Mouse (Mus musculus): ENCODE data around the gene Lzts3. TPM values are rescaled to one million over a fixed set of nuclear protein-coding genes. Genes with fewer than 3 reads are reported as not detected.

Lzts3 gene
- total and polyA plus RNA-seq, 3 experiments: 1.9 to 4.5 TPM; not detected in 1

DNA sequence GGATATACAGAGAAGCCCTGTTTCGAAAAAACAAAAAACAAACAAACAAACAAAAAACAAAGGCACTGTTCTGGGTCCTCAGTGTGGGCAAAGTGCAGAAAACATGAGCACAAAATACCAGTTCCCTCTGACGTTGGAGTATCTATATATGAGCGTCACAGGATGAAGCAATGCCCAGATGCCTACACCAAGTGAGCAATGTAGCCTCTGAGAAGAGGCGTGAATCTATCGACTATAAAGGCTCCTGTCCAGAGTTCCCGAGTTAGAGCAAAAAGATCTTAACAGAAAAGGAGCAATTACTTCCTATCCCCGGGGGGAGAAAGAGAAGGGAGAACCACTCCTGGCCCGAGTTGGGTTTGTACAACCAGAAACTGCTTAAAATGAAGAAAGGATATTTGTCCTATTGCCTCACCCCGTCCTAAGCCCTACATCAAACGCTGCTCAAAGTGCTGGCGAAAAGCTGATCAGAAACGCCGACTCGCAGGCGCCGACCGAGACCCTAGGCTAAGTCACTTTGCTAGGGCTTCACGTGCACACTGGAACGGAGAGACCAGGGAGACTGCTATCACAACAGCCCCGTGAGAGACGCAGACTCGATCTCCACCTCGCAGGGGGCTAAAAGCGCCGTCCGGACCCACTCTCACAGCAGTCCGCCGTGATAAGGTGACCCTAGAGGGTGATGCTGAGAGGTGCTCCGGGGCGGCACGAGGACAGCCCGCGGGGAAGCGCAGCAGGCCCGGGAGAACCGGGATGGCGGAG is 13.3 kb downstream of the Lzts3 start:
- TF ChIP-seq MXI1 (IDR thresholded peaks at IDR 0.05; ENCODE audit: low read depth, low read length) (peak; percentile 75; the same call in 1 of the 2 replicates), MAX (IDR thresholded peaks at IDR 0.05; ENCODE audit: low read length) (peak; percentile 63), BHLHE40 (IDR thresholded peaks at IDR 0.05; ENCODE audit: borderline replicate concordance, low read depth, low read length) (0 out of 2 replicates have a peak, but pooled peaks have one; percentile 33), ELF1 (IDR thresholded peaks at IDR 0.05; ENCODE audit: low read depth, low read length) (no peak)
- Histone ChIP-seq H3K36me3 (ENCODE audit: control insufficient read depth in 1 of 2, insufficient read depth in 2 of 2, low read length in 2 of 2) (peaks cover 13 to 18% of the 10 kb centered on the region in 2 experiments), H3K9ac (ENCODE audit: control insufficient read depth, low read depth, low read length, poor library complexity, severe bottlenecking) (peak overlapping the region; percentile 94), H3K4me3 (ENCODE audit: control insufficient read depth in 1 of 2, insufficient read depth in 1 of 2, low read depth in 2 of 2, low read length in 2 of 2) (peak overlapping the region; percentile 92 to 99), H3K9me3 (replicated peaks; ENCODE audit: insufficient read depth, low read length) (no peaks in the 10 kb centered on the region), H3K4me1 (ENCODE audit: control insufficient read depth in 1 of 2, insufficient read depth in 2 of 2, low read length in 2 of 2) (peaks cover 0 to 13% of the 10 kb centered on the region in 2 experiments; a peak in 2 of 4 replicates), H3K79me2 (ENCODE audit: control insufficient read depth, insufficient read depth, low read length, poor library complexity) (peaks cover 34% of the 10 kb centered on the region), H3K27ac (ENCODE audit: control insufficient read depth, low read depth, low read length) (peak overlapping the region; percentile 61), H3K27me3 (ENCODE audit: control insufficient read depth in 1 of 2, insufficient read depth in 2 of 2, low read length in 2 of 2) (no peaks in the 10 kb centered on the region)
- DNase-seq (ENCODE audit: low read depth, low spot score): no peak

DNA sequence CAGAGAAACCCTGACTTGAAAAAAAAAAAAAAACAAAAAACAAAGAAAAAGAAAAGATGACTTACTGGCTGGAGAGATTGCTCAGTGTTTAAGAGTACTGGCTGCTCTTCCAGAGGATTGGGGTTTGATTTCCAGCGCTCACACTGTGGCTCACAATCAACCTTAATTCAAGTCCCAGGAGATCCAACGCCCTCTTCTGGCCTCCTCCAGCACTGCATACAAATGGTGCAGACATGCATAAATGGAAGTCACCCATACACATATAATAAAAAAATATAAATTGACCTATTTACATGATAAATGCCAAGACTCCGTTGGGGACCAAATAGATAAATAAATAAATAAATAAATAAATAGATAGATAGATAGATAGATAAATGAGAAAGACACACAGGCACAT is 14.2 kb downstream of the Lzts3 start:
- TF ChIP-seq ZNF384 (IDR thresholded peaks at IDR 0.05; ENCODE audit: low read depth, low read length): peak; percentile 30; the same call in 1 of the 2 replicates
- TF ChIP-seq JUND (IDR thresholded peaks at IDR 0.05; ENCODE audit: low read depth, low read length): no peak
- peak; percentile 3; the same call in 1 of the 2 replicates for TF ChIP-seq SIN3A (IDR thresholded peaks at IDR 0.05; ENCODE audit: low read length)
- 0 out of 2 replicates have a peak, but pooled peaks have one; percentile 21 for TF ChIP-seq SMC3 (IDR thresholded peaks at IDR 0.05; ENCODE audit: low read depth, low read length)
- TF ChIP-seq CTCF (IDR thresholded peaks at IDR 0.05 in 2 of 3, conservative IDR thresholded peaks at IDR 0.05 in 1 of 3; ENCODE audit: control insufficient read depth in 1 of 3, insufficient read depth in 1 of 3, low read depth in 2 of 3, low read length in 3 of 3, poor library complexity in 1 of 3, severe bottlenecking in 1 of 3): peak; percentile 37 to 52 (median 46)
- TF ChIP-seq TBP (IDR thresholded peaks at IDR 0.05; ENCODE audit: low read depth, low read length): no peak
- no peak for TF ChIP-seq MAFK (IDR thresholded peaks at IDR 0.05; ENCODE audit: borderline replicate concordance, low read depth, low read length)
- Histone ChIP-seq H3K9me3 (replicated peaks; ENCODE audit: insufficient read depth, low read length) (no peaks in the 10 kb centered on the region), H3K27me3 (ENCODE audit: control insufficient read depth in 1 of 2, insufficient read depth in 2 of 2, low read length in 2 of 2) (no peaks in the 10 kb centered on the region), H3K79me2 (ENCODE audit: control insufficient read depth, insufficient read depth, low read length, poor library complexity) (peaks cover 35% of the 10 kb centered on the region), H3K36me3 (ENCODE audit: control insufficient read depth in 1 of 2, insufficient read depth in 2 of 2, low read length in 2 of 2) (peaks cover 17 to 18% of the 10 kb centered on the region in 2 experiments), H3K9ac (ENCODE audit: control insufficient read depth, low read depth, low read length, poor library complexity, severe bottlenecking) (peak overlapping the region; percentile 94), H3K27ac (ENCODE audit: control insufficient read depth, low read depth, low read length) (no peak overlapping the region), H3K4me1 (ENCODE audit: control insufficient read depth in 1 of 2, insufficient read depth in 2 of 2, low read length in 2 of 2) (peaks cover 0 to 13% of the 10 kb centered on the region in 2 experiments; a peak in 2 of 4 replicates), H3K4me3 (ENCODE audit: control insufficient read depth in 1 of 2, insufficient read depth in 1 of 2, low read depth in 2 of 2, low read length in 2 of 2) (peak overlapping the region; percentile 92 to 99; a peak in 3 of 4 replicates)
- DNase-seq (ENCODE audit: low read depth, low spot score): peak; percentile 69

DNA sequence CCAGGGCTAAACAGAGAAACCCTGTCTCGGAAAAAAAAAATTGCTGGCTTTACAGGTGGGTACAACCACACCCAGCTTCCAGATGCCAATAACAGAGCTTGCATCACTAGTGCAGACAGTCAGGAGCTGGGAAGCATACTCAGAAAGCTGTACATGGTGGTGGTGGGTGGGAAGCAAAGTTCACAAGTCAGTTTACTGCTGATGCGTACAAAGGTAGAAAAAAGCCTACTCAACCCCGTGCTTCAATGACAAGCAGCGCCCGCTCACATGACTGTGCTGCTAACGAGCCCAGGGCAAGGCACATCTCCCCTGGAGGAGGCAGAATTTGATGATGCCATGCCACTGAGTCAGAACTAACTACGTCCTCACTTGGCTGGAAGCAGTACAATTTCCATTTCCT is 23.6 kb downstream of the Lzts3 start:
- no peak overlapping the region for H3K27ac ChIP-seq (ENCODE audit: control insufficient read depth, low read depth, low read length)
- H3K4me1 ChIP-seq (ENCODE audit: control insufficient read depth in 1 of 2, insufficient read depth in 2 of 2, low read length in 2 of 2): no peaks in the 10 kb centered on the region
- H3K4me3 ChIP-seq (ENCODE audit: control insufficient read depth in 1 of 2, insufficient read depth in 1 of 2, low read depth in 2 of 2, low read length in 2 of 2): no peak overlapping the region
- DNase-seq (ENCODE audit: low read depth, low spot score): no peak
- peaks cover 0 to 31% of the 10 kb centered on the region in 2 experiments; a peak in 2 of 4 replicates for H3K36me3 ChIP-seq (ENCODE audit: control insufficient read depth in 1 of 2, insufficient read depth in 2 of 2, low read length in 2 of 2)
- no peaks in the 10 kb centered on the region for H3K9me3 ChIP-seq (replicated peaks; ENCODE audit: insufficient read depth, low read length)
- TF ChIP-seq ZMIZ1 (IDR thresholded peaks at IDR 0.05; ENCODE audit: low read depth, low read length): no peak
- TF ChIP-seq UBTF (IDR thresholded peaks at IDR 0.05; ENCODE audit: borderline replicate concordance, insufficient read depth, low read depth, low read length): no peak
- no peak for TF ChIP-seq ZKSCAN1 (IDR thresholded peaks at IDR 0.05; ENCODE audit: low read depth, low read length)
- TF ChIP-seq MEF2A (IDR thresholded peaks at IDR 0.05; ENCODE audit: extremely low read depth, insufficient replicate concordance, low read depth, low read length, poor library complexity, severe bottlenecking): no peak
- TF ChIP-seq CTCF (IDR thresholded peaks at IDR 0.05 in 2 of 3, conservative IDR thresholded peaks at IDR 0.05 in 1 of 3; ENCODE audit: control insufficient read depth in 1 of 3, insufficient read depth in 1 of 3, low read depth in 2 of 3, low read length in 3 of 3, poor library complexity in 1 of 3, severe bottlenecking in 1 of 3): no peak
- no peak for TF ChIP-seq JUND (IDR thresholded peaks at IDR 0.05; ENCODE audit: low read depth, low read length)
- TF ChIP-seq NELFE (IDR thresholded peaks at IDR 0.05; ENCODE audit: low read depth, low read length): no peak
- no peak for TF ChIP-seq USF1 (IDR thresholded peaks at IDR 0.05; ENCODE audit: low read depth, low read length)
- TF ChIP-seq RCOR1 (IDR thresholded peaks at IDR 0.05; ENCODE audit: low read depth, low read length): no peak
- TF ChIP-seq ETS1 (IDR thresholded peaks at IDR 0.05; ENCODE audit: low read depth, low read length): no peak
- no peak for TF ChIP-seq BHLHE40 (IDR thresholded peaks at IDR 0.05; ENCODE audit: borderline replicate concordance, low read depth, low read length)
- TF ChIP-seq ZNF384 (IDR thresholded peaks at IDR 0.05; ENCODE audit: low read depth, low read length): no peak
- TF ChIP-seq RAD21 (IDR thresholded peaks at IDR 0.05; ENCODE audit: low read depth, low read length): no peak
- no peak for TF ChIP-seq TBP (IDR thresholded peaks at IDR 0.05; ENCODE audit: low read depth, low read length)
- no peak for TF ChIP-seq KAT2A (conservative IDR thresholded peaks at IDR 0.05; ENCODE audit: low read depth, low read length)
- H3K9ac ChIP-seq (ENCODE audit: control insufficient read depth, low read depth, low read length, poor library complexity, severe bottlenecking): no peak overlapping the region
- no peaks in the 10 kb centered on the region for H3K27me3 ChIP-seq (ENCODE audit: control insufficient read depth in 1 of 2, insufficient read depth in 2 of 2, low read length in 2 of 2)
- H3K79me2 ChIP-seq (ENCODE audit: control insufficient read depth, insufficient read depth, low read length, poor library complexity): peaks cover 10% of the 10 kb centered on the region
